In the genomic region with DNA sequence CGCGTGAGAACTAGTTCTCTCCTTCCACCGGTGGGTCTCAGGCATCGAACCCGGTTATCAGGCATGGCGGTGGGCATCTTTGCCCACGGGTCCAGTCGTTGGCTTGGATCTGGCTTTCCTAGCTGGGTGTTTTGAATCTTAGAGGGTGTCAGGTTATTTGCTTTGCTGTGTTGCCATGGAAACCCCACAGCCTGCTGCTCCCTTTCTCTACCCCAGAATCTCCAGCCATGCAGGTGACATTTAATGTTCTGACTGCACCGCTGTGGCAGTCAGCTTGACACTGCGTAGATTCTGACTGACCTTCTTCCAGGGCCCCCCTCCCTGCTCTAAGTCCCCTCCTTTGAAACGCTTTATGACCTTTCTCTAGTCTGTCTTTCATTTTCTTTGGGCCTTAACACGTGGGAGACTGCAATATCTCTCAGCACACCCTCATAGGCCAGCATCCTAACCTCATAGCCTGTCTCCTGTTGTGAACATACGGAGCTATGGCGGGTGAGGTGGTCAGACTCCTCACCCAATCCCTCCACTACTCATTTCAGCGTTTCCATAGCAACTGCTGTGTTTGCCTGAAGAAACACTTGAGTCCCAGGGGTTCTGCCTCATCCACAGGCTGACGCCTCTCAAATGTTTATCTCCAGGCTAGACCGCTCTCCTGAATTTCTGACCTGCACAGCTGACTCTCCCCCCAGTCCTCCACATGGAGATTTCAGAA, we compare ENCODE assay signal across 13 mouse cellular contexts. TPM values are rescaled to one million over a fixed set of nuclear protein-coding genes. Genes with fewer than 3 reads are reported as not detected.
DNase-seq lines count a peak whose midpoint lies in the region; ATAC-seq and TF ChIP-seq lines count a peak whose summit lies in the region.
"Had no signal": no experiment of that assay in that cellular context is flagged by ENCODE, and none has a peak within 500 bp of the region (broad histone marks: within the 10 kb centered on the region; RNA-seq: fewer than 3 reads in every experiment).

No protein-coding gene starts in this region.

- DNase-seq in left cerebral cortex, adult 11 months (ENCODE audit: low spot score) = peak; percentile 14
- no peak for DNase-seq in left cerebral cortex, postnatal 4 days
- peak; percentile 21 for DNase-seq in embryonic facial prominence, embryonic 10.5 days (ENCODE audit: low spot score)
- DNase-seq in hindbrain, postnatal 0 days (ENCODE audit: low spot score) = peak; percentile 75
- DNase-seq in retina, embryonic 14.5 days (ENCODE audit: low spot score) = peak; percentile 31
- DNase-seq in gastrocnemius, postnatal 36 days = no peak
- no peak for DNase-seq in urinary bladder, adult 18-20 months (ENCODE audit: low spot score in 2 of 2)
- DNase-seq in thymus, postnatal 10 days (ENCODE audit: low spot score in 2 of 2) = no peak
- DNase-seq: cerebellum, adult 11-12 months; kidney, adult 2 months had no signal

- no peaks in the 10 kb centered on the region for H3K9me3 ChIP-seq in embryonic facial prominence, embryonic 10.5 days
- H3K9me3 ChIP-seq in hindbrain, postnatal 0 days (ENCODE audit: low read length) = no peaks in the 10 kb centered on the region
- H3K9me3 ChIP-seq: heart, embryonic 13.5 days; megakaryocyte, embryonic 14.5 days had no signal

- peaks cover 7% of the 10 kb centered on the region; the same call in 1 of the 2 replicates for H3K4me1 ChIP-seq in embryonic facial prominence, embryonic 10.5 days
- peaks cover 5% of the 10 kb centered on the region; the same call in 1 of the 2 replicates for H3K4me1 ChIP-seq in hindbrain, postnatal 0 days (ENCODE audit: insufficient read depth, low read length)
- H3K4me1 ChIP-seq: heart, embryonic 13.5 days had no signal

- TF ChIP-seq CTCF in hindbrain, postnatal 0 days (IDR thresholded peaks at IDR 0.05; ENCODE audit: low read depth) = no peak

- H3K4me3 ChIP-seq in embryonic facial prominence, embryonic 10.5 days = no peak overlapping the region
- H3K4me3 ChIP-seq in hindbrain, postnatal 0 days (ENCODE audit: low read length) = no peak overlapping the region
- H3K4me3 ChIP-seq: heart, embryonic 13.5 days; megakaryocyte, embryonic 14.5 days had no signal

- no peaks in the 10 kb centered on the region for H3K27me3 ChIP-seq in embryonic facial prominence, embryonic 10.5 days (replicated peaks; ENCODE audit: low read depth, poor library complexity, severe bottlenecking)
- H3K27me3 ChIP-seq in hindbrain, postnatal 0 days (ENCODE audit: insufficient read depth, low read length) = no peaks in the 10 kb centered on the region

- intact Hi-C loops in left cerebral cortex, postnatal 4 days (cut with DNase I) = no loop called here
- intact Hi-C loops in gastrocnemius, postnatal 36 days (cut with DNase I) = loop anchor here (5.0 kb wide), 1 partner anchor 66 kb away; no protein-coding TSS in a partner anchor

- H3K27ac ChIP-seq in embryonic facial prominence, embryonic 10.5 days (replicated peaks) = no peak overlapping the region
- H3K27ac ChIP-seq in hindbrain, postnatal 0 days = peak overlapping the region; percentile 75
- H3K27ac ChIP-seq: heart, embryonic 13.5 days had no signal

- peak; percentile 79 for ATAC-seq in hindbrain, postnatal 0 days

- H3K36me3 ChIP-seq in embryonic facial prominence, embryonic 10.5 days (replicated peaks) = no peaks in the 10 kb centered on the region
- no peaks in the 10 kb centered on the region for H3K36me3 ChIP-seq in hindbrain, postnatal 0 days (ENCODE audit: insufficient read depth, low read length)
- H3K36me3 ChIP-seq: heart, embryonic 13.5 days had no signal

- H3K9ac ChIP-seq in hindbrain, postnatal 0 days (replicated peaks; ENCODE audit: low read length) = no peak overlapping the region
- H3K9ac ChIP-seq: heart, embryonic 13.5 days had no signal

- WGBS in embryonic facial prominence, embryonic 10.5 days = 68% methylated on average over 17 of the region's 17 CpGs
- 44% methylated on average over 17 of the region's 17 CpGs for WGBS in hindbrain, postnatal 0 days

- H3K4me2 ChIP-seq in hindbrain, postnatal 0 days (ENCODE audit: low read depth, low read length) = no peak overlapping the region
- H3K4me2 ChIP-seq: heart, embryonic 13.5 days had no signal

RNA-seq across cellular contexts. Expression of a gene that starts 16.2 kb away (rescaled TPM):
- total RNA-seq in left cerebral cortex, postnatal 4 days (2021) = not detected
- polyA plus RNA-seq in embryonic facial prominence, embryonic 10.5 days (2016; fragmentation: Nextera tagmentation; extraction: Ambion mirVana) = not detected in 2 replicates
- not detected in 2 replicates for total RNA-seq in hindbrain, postnatal 0 days (2014; rRNA removed)
- polyA plus RNA-seq in hindbrain, postnatal 0 days (2015; fragmentation: Nextera tagmentation; extraction: Ambion mirVana) = not detected in 2 replicates
- not detected for total RNA-seq in gastrocnemius, postnatal 36 days (2021)
- total RNA-seq: left cerebral cortex, postnatal 36 days had no signal
- polyA plus RNA-seq: kidney, adult 2 months had no signal

RNA-seq across cellular contexts. Expression of a gene that starts 33.1 kb away (rescaled TPM):
- not detected for total RNA-seq in left cerebral cortex, postnatal 4 days (2021)
- polyA plus RNA-seq in embryonic facial prominence, embryonic 10.5 days (2016; fragmentation: Nextera tagmentation; extraction: Ambion mirVana) = not detected in 2 replicates
- total RNA-seq in hindbrain, postnatal 0 days (2014; rRNA removed) = not detected in 2 replicates
- polyA plus RNA-seq in hindbrain, postnatal 0 days (2015; fragmentation: Nextera tagmentation; extraction: Ambion mirVana) = not detected in 2 replicates
- total RNA-seq in gastrocnemius, postnatal 36 days (2021) = not detected

RNA-seq across cellular contexts. Expression of a gene that starts 44.5 kb away (rescaled TPM):
- total RNA-seq in left cerebral cortex, postnatal 4 days (2021) = under 1 TPM; 0.18 to 0.24 TPM
- polyA plus RNA-seq in embryonic facial prominence, embryonic 10.5 days (2016; fragmentation: Nextera tagmentation; extraction: Ambion mirVana) = 1.4 and 2.0 TPM in 2 replicates
- 0.42 and 1.2 TPM in 2 replicates for total RNA-seq in hindbrain, postnatal 0 days (2014; rRNA removed)
- polyA plus RNA-seq in hindbrain, postnatal 0 days (2015; fragmentation: Nextera tagmentation; extraction: Ambion mirVana) = 1.3 and 1.4 TPM in 2 replicates
- not detected for total RNA-seq in gastrocnemius, postnatal 36 days (2021)

Comparison
In these comparisons a context has a peak if more than half of its experiments do, and no peak if none do; other contexts are left out.
1. DNase-seq: peak in left cerebral cortex, adult 11 months (single experiment), embryonic facial prominence, embryonic 10.5 days (single experiment), hindbrain, postnatal 0 days (single experiment) and retina, embryonic 14.5 days (single experiment); none in left cerebral cortex, postnatal 4 days (single experiment), gastrocnemius, postnatal 36 days (0 of 2), urinary bladder, adult 18-20 months (0 of 2) and thymus, postnatal 10 days (0 of 2).